Mouse (Mus musculus): ENCODE results near the gene H2-Q7. TPM values are rescaled to one million over a fixed set of nuclear protein-coding genes. Genes with fewer than 3 reads are reported as not detected.
"Not testable (repeated sequence)": the region's sequence is repeated elsewhere in the genome, so short reads cannot be mapped to it uniquely, and the experiment has no call there.

H2-Q7 gene
- 12.1 and 14.3 TPM in 2 replicates for polyA plus RNA-seq (2016; fragmentation: Nextera tagmentation; extraction: Ambion mirVana)

DNA sequence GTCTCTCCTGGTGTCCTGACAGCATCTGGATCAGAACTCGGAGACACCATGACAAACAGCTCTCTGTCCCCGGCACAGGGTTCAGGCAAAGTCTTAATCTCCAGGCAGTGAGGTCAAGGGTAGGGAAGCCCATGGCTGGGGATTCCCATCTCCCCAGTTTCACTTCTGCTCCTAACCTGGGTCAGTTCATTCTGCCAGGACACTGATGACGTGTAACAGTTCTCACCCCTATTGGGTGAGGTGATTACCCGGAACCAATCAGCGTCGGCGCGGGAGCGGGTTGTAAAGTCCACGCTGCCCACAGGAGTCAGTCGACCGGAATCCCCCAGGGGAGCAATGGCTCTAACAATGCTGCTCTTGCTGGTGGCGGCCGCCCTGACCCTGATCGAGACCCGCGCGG lies at the start of gene H2-Q7:
Gene H2-Q7, plus strand, starts transcription at position 271 of the 400 bp plus-strand sequence.
- not testable (repeated sequence) for H3K36me3 ChIP-seq, H3K9me3 ChIP-seq
- Histone ChIP-seq H3K4me1 (replicated peaks) (peaks cover 13% of the 10 kb centered on the region), H3K27ac (peak within 1 kb of the TSS; percentile 84), H3K27me3 (ENCODE audit: insufficient read depth, poor library complexity, severe bottlenecking) (peaks cover 34% of the 10 kb centered on the region), H3K4me3 (peak within 1 kb of the TSS; percentile 60)
- WGBS = 3% methylated on average over 18 of the region's 18 CpGs
- peak; percentile 79 for DNase-seq (ENCODE audit: low spot score)

DNA sequence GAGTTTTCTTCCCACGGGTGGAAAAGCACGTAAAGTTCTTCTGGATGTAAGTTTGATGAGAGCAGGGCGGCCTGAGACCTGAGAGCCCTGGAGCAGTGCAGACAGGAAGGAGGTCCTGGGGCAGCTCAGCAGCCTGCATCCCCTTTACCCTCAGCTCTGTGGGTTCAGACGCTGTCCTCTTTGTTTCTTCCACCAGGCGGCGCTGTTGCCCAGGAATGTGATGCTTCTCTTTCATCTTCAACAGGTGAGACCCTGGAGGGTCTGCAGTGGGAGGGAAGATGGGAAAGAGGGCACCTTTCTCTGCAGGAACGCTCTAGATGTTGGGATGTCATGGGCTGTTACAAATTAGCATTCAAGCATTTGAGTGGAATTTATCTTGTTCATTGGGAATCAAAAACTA lies 49.2 kb upstream of the H2-Q7 start:
- not testable (repeated sequence) for H3K36me3 ChIP-seq; H3K4me3 ChIP-seq; H3K27ac ChIP-seq; H3K9me3 ChIP-seq; H3K4me1 ChIP-seq (replicated peaks)
- peak; percentile 50 for DNase-seq (ENCODE audit: low spot score)
- peaks cover 24% of the 10 kb centered on the region for H3K27me3 ChIP-seq (ENCODE audit: insufficient read depth, poor library complexity, severe bottlenecking)
- 5% methylated on average over 7 of the region's 7 CpGs for WGBS

DNA sequence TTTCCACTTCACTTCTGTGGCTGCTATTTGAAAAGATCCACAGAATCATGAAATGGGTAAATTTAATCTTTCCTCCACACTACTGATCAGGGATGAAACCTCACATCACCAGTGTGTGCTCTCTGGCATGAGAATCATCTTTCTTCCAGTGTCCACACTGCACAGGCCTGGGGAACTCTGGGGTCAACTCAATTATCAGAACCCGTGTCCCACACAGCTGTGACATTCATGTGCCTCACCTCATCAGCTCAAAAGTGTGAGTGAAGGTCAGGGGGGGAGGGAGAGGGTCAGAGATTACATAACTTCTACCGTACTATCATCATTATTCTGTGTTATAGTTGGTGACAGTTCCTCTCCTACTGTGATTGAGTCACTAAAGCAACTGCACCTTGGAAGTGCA lies 46.3 kb upstream of the H2-Q7 start:
- not testable (repeated sequence) for DNase-seq (ENCODE audit: low spot score); H3K36me3 ChIP-seq; H3K27ac ChIP-seq; H3K4me3 ChIP-seq; H3K4me1 ChIP-seq (replicated peaks); H3K9me3 ChIP-seq
- H3K27me3 ChIP-seq (ENCODE audit: insufficient read depth, poor library complexity, severe bottlenecking) = peaks cover 35% of the 10 kb centered on the region
- 67% methylated on average over 2 of the region's 2 CpGs for WGBS

DNA sequence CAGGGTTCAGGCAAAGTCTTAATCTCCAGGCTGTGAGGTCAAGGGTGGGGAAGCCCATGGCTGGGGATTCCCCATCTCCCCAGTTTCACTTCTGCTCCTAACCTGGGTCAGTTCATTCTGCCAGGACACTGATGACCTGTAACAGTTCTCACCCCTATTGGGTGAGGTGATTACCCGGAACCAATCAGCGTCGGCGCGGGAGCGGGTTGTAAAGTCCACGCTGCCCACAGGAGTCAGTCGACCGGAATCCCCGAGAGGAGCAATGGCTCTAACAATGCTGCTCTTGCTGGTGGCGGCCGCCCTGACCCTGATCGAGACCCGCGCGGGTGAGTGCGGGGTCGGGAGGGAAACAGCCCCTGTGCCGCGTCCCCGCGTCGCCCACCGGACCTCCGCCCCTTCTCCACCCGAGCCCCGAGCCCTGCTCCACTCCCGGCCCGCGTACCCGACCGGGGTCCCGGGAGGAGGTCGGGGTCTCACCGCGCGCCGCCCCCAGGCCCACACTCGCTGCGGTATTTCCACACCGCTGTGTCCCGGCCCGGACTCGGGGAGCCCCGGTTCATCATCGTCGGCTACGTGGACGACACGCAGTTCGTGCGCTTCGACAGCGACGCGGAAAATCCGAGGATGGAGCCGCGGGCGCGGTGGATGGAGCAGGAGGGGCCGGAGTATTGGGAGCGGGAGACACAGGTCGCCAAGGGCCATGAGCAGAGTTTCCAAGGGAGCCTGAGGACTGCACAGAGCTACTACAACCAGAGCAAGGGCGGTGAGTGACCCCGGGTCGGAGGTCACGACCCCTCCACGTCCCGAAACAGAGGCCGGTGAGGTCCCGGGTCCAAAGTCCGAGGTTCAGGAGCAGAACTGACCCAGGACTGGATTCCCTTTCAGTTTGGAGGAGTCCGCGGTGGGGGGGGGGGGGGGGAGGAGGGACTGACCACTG lies 44.8 kb upstream of the H2-Q7 start:
- Histone ChIP-seq H3K4me3 (peak overlapping the region; percentile 47), H3K27me3 (ENCODE audit: insufficient read depth, poor library complexity, severe bottlenecking) (peaks cover 35% of the 10 kb centered on the region)
- H3K4me1 ChIP-seq (replicated peaks); H3K36me3 ChIP-seq; H3K9me3 ChIP-seq; H3K27ac ChIP-seq: not testable (repeated sequence)
- DNase-seq (ENCODE audit: low spot score) = peak; percentile 10
- WGBS = 2% methylated on average over 60 of the region's 75 CpGs

DNA sequence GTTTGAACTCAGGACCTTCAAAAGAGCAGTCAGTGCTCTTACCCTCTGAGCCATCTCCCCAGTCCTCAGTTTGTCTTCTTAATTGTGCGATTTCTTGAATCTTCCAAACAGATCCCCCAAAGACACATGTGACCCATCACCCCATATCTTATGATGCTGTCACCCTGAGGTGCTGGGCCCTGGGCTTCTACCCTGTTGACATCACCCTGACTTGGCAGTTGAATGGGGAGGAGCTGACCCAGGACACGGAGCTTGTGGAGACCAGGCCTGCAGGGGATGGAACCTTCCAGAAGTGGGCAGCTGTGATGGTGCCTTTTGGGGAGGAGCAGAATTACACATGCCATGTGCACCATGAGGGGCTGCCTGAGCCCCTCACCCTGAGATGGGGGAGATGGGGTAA lies 42.0 kb upstream of the H2-Q7 start:
- DNase-seq (ENCODE audit: low spot score); H3K36me3 ChIP-seq; H3K4me1 ChIP-seq (replicated peaks); H3K9me3 ChIP-seq; H3K4me3 ChIP-seq; H3K27ac ChIP-seq: not testable (repeated sequence)
- H3K27me3 ChIP-seq (ENCODE audit: insufficient read depth, poor library complexity, severe bottlenecking) = peaks cover 28% of the 10 kb centered on the region
- 92% methylated on average over 2 of the region's 2 CpGs for WGBS

DNA sequence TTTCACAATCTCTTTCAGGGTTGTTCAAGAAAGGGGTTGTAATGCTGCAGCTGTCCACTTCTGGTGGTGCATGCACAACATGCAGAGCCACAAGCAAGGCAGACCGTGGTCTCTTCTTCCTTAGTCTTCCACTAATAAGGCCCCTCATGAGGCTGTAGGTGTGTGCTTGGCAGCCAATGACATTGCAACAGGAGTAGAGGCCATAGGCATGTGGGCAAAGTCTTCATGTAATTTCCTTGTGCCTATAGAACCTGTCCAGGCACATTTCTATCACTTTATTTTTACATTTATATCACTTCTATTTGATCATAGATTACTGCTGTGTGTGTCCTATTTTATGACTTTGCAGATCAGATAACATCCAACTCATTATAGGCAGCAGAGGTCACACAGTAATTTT lies 25.9 kb upstream of the H2-Q7 start:
- not testable (repeated sequence) for H3K36me3 ChIP-seq; H3K4me1 ChIP-seq (replicated peaks); H3K27me3 ChIP-seq (ENCODE audit: insufficient read depth, poor library complexity, severe bottlenecking); H3K4me3 ChIP-seq; H3K27ac ChIP-seq; H3K9me3 ChIP-seq; DNase-seq (ENCODE audit: low spot score)
- WGBS = no CpG with 5 or more reads among the region's 1 CpGs

DNA sequence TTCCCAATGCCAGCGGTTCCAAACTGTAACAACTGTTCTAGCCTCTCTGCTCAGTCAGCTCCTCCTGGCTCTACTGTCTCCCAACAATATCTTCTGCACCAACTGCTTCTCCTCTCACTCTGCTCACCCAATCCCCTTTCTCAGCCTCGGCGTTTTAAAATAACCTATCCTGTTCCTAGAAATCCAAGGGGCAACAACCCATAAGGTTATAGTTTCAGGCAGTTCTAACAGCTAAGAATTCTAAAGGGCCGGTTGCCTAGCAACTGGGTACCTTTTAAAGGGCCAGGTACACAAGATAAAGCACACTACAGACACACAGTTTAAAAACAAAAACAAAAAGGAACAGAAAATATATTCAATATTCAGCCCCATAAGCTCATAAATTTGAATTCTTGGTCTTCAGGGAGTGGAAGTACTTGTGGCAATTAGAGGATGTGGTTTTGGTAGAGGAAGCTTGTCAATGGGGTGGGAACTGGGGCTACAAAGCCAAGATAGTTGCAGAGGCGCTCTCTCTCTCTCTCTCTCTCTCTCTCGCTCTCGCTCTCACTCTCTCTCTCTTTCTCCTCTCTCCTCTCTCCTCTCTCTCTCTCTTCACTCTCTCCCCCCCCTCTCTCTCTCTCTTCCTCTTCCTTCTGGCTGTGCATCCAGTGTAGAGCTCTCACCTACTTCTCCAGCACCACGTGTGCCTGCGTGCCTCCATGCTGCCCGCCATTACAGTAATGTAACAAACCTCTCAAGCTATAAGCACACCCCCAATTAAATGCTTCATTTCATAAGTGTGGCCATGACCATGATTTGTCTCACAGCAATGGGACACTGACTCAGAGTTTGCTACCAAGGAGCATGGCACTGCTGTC lies 23.5 kb upstream of the H2-Q7 start:
- H3K27ac ChIP-seq; H3K4me3 ChIP-seq; DNase-seq (ENCODE audit: low spot score); H3K36me3 ChIP-seq; H3K9me3 ChIP-seq; H3K4me1 ChIP-seq (replicated peaks): not testable (repeated sequence)
- H3K27me3 ChIP-seq (ENCODE audit: insufficient read depth, poor library complexity, severe bottlenecking) = 0 out of 2 replicates have a peak, but pooled peaks cover 13% of the 10 kb centered on the region
- WGBS = 70% methylated on average over 3 of the region's 10 CpGs

DNA sequence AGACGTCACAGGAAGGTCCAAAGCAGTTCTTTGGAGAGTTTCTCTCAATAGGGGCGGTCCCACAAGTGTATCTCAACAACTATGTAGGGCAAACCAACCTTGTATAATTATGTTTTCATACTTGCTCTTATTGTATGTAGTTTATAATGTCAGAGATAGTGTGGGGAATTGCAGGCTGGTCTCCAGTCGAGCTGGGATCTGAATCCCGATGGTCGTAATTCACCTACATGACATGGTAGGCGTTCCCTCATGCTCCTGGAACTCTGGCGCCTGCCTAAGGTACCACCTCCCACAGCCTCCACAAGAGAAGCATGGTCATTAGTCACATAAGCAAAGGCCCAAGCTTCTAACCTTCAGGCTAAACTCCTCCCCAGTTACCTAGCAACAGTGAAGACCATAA lies 20.2 kb upstream of the H2-Q7 start:
- H3K4me3 ChIP-seq = no peak overlapping the region
- 84% methylated on average over 7 of the region's 7 CpGs for WGBS
- H3K9me3 ChIP-seq = 0 out of 2 replicates have a peak, but pooled peaks cover 5% of the 10 kb centered on the region
- H3K27ac ChIP-seq = no peak overlapping the region
- no peaks in the 10 kb centered on the region for H3K36me3 ChIP-seq
- H3K27me3 ChIP-seq (ENCODE audit: insufficient read depth, poor library complexity, severe bottlenecking) = peaks cover 26% of the 10 kb centered on the region
- no peak for DNase-seq (ENCODE audit: low spot score)
- 0 out of 2 replicates have a peak, but pooled peaks cover 2% of the 10 kb centered on the region for H3K4me1 ChIP-seq (replicated peaks)

DNA sequence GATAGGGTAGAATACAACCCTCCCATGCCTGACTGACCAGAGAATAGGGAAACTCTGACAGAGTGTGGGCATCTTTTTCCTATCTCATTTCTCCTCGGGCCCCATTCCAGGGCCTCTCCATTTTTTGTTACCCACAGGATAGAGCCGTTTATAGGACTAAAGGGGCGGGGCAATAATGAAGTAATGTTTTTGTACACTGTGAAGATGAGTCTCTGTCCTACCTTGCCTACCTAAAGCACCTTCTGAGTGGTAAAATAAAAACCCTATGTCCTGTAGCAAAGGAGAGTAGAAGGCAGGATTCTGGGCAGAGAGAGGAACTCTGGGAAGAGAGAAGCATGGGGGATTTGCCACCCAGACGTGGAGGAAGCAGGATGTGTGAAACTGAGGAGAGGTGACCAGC lies 19.4 kb upstream of the H2-Q7 start:
- H3K27me3 ChIP-seq (ENCODE audit: insufficient read depth, poor library complexity, severe bottlenecking) = peaks cover 30% of the 10 kb centered on the region
- H3K4me1 ChIP-seq (replicated peaks); DNase-seq (ENCODE audit: low spot score); H3K9me3 ChIP-seq; H3K27ac ChIP-seq; H3K4me3 ChIP-seq; H3K36me3 ChIP-seq: not testable (repeated sequence)
- WGBS = 78% methylated on average over 4 of the region's 4 CpGs

DNA sequence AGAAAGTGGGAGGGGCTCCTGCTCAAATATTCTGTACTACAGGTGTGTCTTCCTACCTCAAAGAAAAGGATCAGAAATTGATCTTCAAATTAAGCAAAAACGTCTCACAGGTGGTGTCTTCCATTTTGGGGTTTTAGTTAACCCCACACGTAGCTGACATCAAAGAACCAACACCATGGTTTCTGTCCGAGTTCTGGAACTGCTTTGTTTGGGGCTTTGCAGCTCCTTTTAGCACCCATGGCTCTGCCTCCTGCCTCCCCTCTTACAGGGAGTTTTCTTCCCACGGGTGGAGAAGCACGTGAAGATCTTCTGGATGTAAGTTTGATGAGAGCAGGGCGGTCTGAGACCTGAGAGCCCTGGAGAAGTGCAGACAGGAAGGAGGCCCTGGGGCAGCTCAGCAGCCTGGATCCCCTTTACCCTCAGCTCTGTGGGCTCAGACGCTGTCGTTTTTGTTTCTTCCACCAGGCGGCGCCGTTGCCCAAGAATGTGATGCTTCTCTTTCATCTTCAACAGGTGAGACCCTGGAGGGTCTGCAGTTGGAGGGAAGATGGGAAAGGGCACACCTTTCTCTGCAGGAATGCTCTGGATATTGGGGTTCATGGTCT lies 18.6 kb upstream of the H2-Q7 start:
- not testable (repeated sequence) for H3K4me3 ChIP-seq; H3K4me1 ChIP-seq (replicated peaks); H3K36me3 ChIP-seq; H3K27ac ChIP-seq; H3K9me3 ChIP-seq
- peaks cover 38% of the 10 kb centered on the region for H3K27me3 ChIP-seq (ENCODE audit: insufficient read depth, poor library complexity, severe bottlenecking)
- 16% methylated on average over 11 of the region's 11 CpGs for WGBS
- peak; percentile 46 for DNase-seq (ENCODE audit: low spot score)

DNA sequence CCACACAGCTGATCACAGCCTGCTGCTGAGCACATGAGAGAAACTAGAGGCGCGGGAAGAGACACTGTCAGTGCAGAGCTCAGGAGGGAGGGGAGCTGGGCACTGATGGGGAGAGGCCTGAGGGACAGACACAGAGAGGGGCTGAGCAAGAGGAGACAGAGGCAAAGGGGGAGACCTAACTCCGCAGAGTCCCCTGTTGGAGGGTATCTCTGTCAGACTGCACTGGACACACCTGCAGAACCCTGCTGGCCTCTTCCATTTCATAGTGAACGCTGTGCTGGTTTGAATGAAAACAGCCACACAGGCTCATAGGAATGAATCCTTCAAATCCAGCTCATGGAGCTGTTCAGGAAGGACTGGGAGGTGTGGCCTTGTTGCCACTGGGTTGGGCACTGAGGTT lies 17.6 kb upstream of the H2-Q7 start:
- not testable (repeated sequence) for H3K27ac ChIP-seq; H3K4me3 ChIP-seq; H3K9me3 ChIP-seq; H3K36me3 ChIP-seq; DNase-seq (ENCODE audit: low spot score)
- 89% methylated on average over 4 of the region's 4 CpGs for WGBS
- H3K27me3 ChIP-seq (ENCODE audit: insufficient read depth, poor library complexity, severe bottlenecking) = peaks cover 48% of the 10 kb centered on the region
- peaks cover 14% of the 10 kb centered on the region for H3K4me1 ChIP-seq (replicated peaks)

DNA sequence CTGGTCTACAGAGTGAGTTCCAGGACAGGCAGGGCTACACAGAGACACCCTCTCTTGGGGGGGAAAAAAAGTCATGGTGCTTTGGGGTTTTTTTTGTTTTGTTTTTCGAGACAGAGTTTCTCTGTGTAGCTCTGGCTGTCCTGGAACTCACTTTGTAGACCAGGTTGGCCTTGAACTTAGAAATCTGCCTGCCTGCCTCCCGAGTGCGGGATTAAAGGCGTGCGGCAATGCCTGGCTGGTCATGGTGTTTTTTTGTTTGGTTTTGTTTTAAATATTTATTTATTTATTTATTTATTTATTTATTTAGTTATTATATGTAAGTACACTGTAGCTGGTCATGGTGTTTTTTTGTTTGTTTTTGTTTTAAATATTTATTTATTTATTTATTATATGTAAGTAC lies 16.6 kb upstream of the H2-Q7 start:
- H3K36me3 ChIP-seq; H3K27ac ChIP-seq; H3K9me3 ChIP-seq; H3K4me3 ChIP-seq; DNase-seq (ENCODE audit: low spot score): not testable (repeated sequence)
- peaks cover 14% of the 10 kb centered on the region for H3K4me1 ChIP-seq (replicated peaks)
- H3K27me3 ChIP-seq (ENCODE audit: insufficient read depth, poor library complexity, severe bottlenecking) = peaks cover 51% of the 10 kb centered on the region
- 88% methylated on average over 5 of the region's 5 CpGs for WGBS

Data from hindbrain, embryonic 10.5 days (tissue).